Mouse (Mus musculus) adrenal gland, postnatal 14 days (tissue): Measurements from ENCODE around the gene 4933412E24Rik. TPM values are rescaled to one million over a fixed set of nuclear protein-coding genes. Genes with fewer than 3 reads are reported as not detected.

Source experiments
- DNase-seq: peaks from one replicate; pipeline ENCODE4 v3.0.0; 2021; ENCODE audit warnings: mixed read lengths
- long read RNA-seq, 2 experiments: library from polyadenylated mRNA; stranded (forward); transcript quantifications; one replicate each; pipeline ENCODE4 v2.0.0; 2021
- total RNA-seq: library from RNA; stranded (reverse); gene quantifications from 2 replicates; pipeline ENCODE4 v1.2.3, GENCODE M21; 2021

Gene 4933412E24Rik
- not detected in 2 replicates for total RNA-seq
- long read RNA-seq, experiment 1: 0 reads
- long read RNA-seq, experiment 2: 0 reads

GRCm38 (mm10) chr15:60016513-60016912 is at the start of gene 4933412E24Rik:
4933412E24Rik (minus strand) TSS chr15:60016613.
- DNase-seq: no peak

GRCm38 (mm10) chr15:60030728-60031127 is 14.3 kb upstream of the 4933412E24Rik start:
- no peak for DNase-seq

- DNase-seq: no peak
Observed at GRCm38 (mm10) chr15:60021256-60021655, 4.8 kb upstream of the 4933412E24Rik start.

GRCm38 (mm10) chr15:60010199-60010598 is 6.2 kb downstream of the 4933412E24Rik start:
- DNase-seq: no peak

GRCm38 (mm10) chr15:60009610-60010009 is 6.8 kb downstream of the 4933412E24Rik start:
- DNase-seq: no peak

GRCm38 (mm10) chr15:59983777-59984176 is 32.6 kb downstream of the 4933412E24Rik start:
- DNase-seq: no peak

- DNase-seq: no peak
Observed at GRCm38 (mm10) chr15:59975310-59975709, 41.1 kb downstream of the 4933412E24Rik start.

GRCm38 (mm10) chr15:59974584-59974983 is 41.8 kb downstream of the 4933412E24Rik start:
- DNase-seq: no peak

- DNase-seq: no peak
Observed at GRCm38 (mm10) chr15:59973651-59974519, 42.5 kb downstream of the 4933412E24Rik start.
